21 mouse cellular contexts compared by ENCODE assay signal in the genomic region with DNA sequence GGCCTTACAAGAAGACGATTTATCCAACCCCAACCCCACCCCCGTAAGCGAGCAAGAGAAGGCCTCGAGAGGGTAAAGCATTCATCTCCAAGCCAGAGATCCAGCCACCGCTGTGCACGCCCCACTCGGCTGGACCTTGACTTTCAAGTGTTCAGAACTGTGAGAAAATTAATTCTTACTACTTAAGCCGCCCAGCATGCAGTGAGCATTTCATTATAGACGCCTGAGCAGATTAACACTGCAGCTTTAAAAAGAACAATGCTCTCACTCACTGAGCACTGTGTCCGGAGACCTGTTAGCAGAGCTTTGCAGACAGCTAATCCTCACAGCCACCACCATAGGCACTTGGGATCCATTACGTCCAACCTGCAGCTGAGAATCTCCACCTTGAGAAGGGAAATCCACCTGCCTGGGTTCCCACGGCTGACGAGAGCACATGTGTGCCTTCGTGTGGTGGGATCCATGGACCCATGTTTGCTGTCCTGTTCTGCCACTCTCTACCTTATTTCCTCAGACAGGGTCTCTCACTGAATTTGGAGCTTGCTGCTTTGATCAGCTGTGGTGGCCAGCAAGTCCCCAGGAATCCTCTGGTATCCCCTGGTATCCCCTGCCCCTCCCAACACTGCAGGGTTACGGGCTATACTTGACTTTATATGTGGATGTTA.
DNase-seq lines count a peak whose midpoint lies in the region; ATAC-seq and TF ChIP-seq lines count a peak whose summit lies in the region.
"Had no signal": no experiment of that assay in that cellular context is flagged by ENCODE, and none has a peak within 500 bp of the region (broad histone marks: within the 10 kb centered on the region; RNA-seq: fewer than 3 reads in every experiment).

No protein-coding gene starts in this region.

- TF ChIP-seq CTCF in brain, embryonic 14.5 days (IDR thresholded peaks at IDR 0.05; ENCODE audit: borderline replicate concordance, extremely low read depth, insufficient read depth, insufficient read length) = no peak
- no peak for TF ChIP-seq CTCF in midbrain, postnatal 0 days (IDR thresholded peaks at IDR 0.05)

- peak; percentile 60 for DNase-seq in forebrain, embryonic 14.5 days (ENCODE audit: low spot score)
- peak; percentile 85 for DNase-seq in brain, embryonic 14.5 days (ENCODE audit: low read depth)
- DNase-seq in midbrain, embryonic 10.5 days (ENCODE audit: low spot score) = peak; percentile 76
- DNase-seq in midbrain, postnatal 0 days (ENCODE audit: low spot score) = peak; percentile 21
- no peak for DNase-seq in right cerebral cortex, postnatal 36 days (ENCODE audit: low spot score in 2 of 2)
- DNase-seq: cerebellum, adult 9-10 months; gastrocnemius, postnatal 25 days; kidney, postnatal 4 days; layer of hippocampus, adult 9-11 months; lung, adult 18-20 months; lung, postnatal 14 days; right cerebral cortex, postnatal 4 days had no signal

- no peaks in the 10 kb centered on the region for H3K27me3 ChIP-seq in forebrain, embryonic 14.5 days (replicated peaks; ENCODE audit: control insufficient read depth, insufficient read depth, low read length)
- no peaks in the 10 kb centered on the region for H3K27me3 ChIP-seq in forebrain, embryonic 15.5 days
- H3K27me3 ChIP-seq in midbrain, embryonic 10.5 days (ENCODE audit: low read depth, poor library complexity, severe bottlenecking) = peaks cover 91% of the 10 kb centered on the region
- no peaks in the 10 kb centered on the region for H3K27me3 ChIP-seq in midbrain, postnatal 0 days (ENCODE audit: insufficient read depth, low read length)
- H3K27me3 ChIP-seq: hindbrain, embryonic 15.5 days had no signal

- TF ChIP-seq POLR2A in brain, embryonic 14.5 days (IDR thresholded peaks at IDR 0.05; ENCODE audit: borderline replicate concordance, extremely low read depth, insufficient read depth, insufficient read length, poor library complexity, severe bottlenecking) = no peak

- no peaks in the 10 kb centered on the region for H3K36me3 ChIP-seq in forebrain, embryonic 14.5 days (ENCODE audit: control insufficient read depth, insufficient read depth, low read length)
- no peaks in the 10 kb centered on the region for H3K36me3 ChIP-seq in forebrain, embryonic 15.5 days
- no peaks in the 10 kb centered on the region for H3K36me3 ChIP-seq in midbrain, embryonic 10.5 days
- no peaks in the 10 kb centered on the region for H3K36me3 ChIP-seq in midbrain, postnatal 0 days (ENCODE audit: insufficient read depth, low read length)
- H3K36me3 ChIP-seq: hindbrain, embryonic 15.5 days; kidney, embryonic 15.5 days; limb, embryonic 10.5 days had no signal

- H3K4me1 ChIP-seq in forebrain, embryonic 14.5 days (ENCODE audit: control insufficient read depth, insufficient read depth, low read length) = no peaks in the 10 kb centered on the region
- no peaks in the 10 kb centered on the region for H3K4me1 ChIP-seq in forebrain, embryonic 15.5 days
- peaks cover 18% of the 10 kb centered on the region for H3K4me1 ChIP-seq in midbrain, embryonic 10.5 days
- H3K4me1 ChIP-seq in midbrain, postnatal 0 days (ENCODE audit: insufficient read depth, low read length) = no peaks in the 10 kb centered on the region
- H3K4me1 ChIP-seq: hindbrain, embryonic 15.5 days; kidney, embryonic 15.5 days; limb, embryonic 10.5 days had no signal

- H3K4me2 ChIP-seq in forebrain, embryonic 14.5 days (ENCODE audit: low read length) = no peak overlapping the region
- H3K4me2 ChIP-seq in forebrain, embryonic 15.5 days (replicated peaks) = no peak overlapping the region
- no peak overlapping the region for H3K4me2 ChIP-seq in midbrain, postnatal 0 days (ENCODE audit: low read depth, low read length, poor library complexity, severe bottlenecking)
- H3K4me2 ChIP-seq: hindbrain, embryonic 15.5 days; kidney, embryonic 15.5 days had no signal

- WGBS in forebrain, embryonic 14.5 days = 9% methylated on average over 15 of the region's 15 CpGs
- WGBS in forebrain, embryonic 15.5 days = 10% methylated on average over 15 of the region's 15 CpGs
- 22% methylated on average over 15 of the region's 15 CpGs for WGBS in midbrain, embryonic 10.5 days
- WGBS in midbrain, postnatal 0 days = 22% methylated on average over 15 of the region's 15 CpGs

- no peaks in the 10 kb centered on the region for H3K9me3 ChIP-seq in forebrain, embryonic 14.5 days (replicated peaks; ENCODE audit: control insufficient read depth, low read length)
- no peaks in the 10 kb centered on the region for H3K9me3 ChIP-seq in forebrain, embryonic 15.5 days
- H3K9me3 ChIP-seq in midbrain, embryonic 10.5 days (replicated peaks) = peaks cover 17% of the 10 kb centered on the region
- H3K9me3 ChIP-seq in midbrain, postnatal 0 days (ENCODE audit: low read length) = no peaks in the 10 kb centered on the region
- H3K9me3 ChIP-seq: hindbrain, embryonic 15.5 days; kidney, embryonic 15.5 days; limb, embryonic 10.5 days had no signal

- H3K4me3 ChIP-seq in forebrain, embryonic 14.5 days (ENCODE audit: low read depth, low read length) = no peak overlapping the region
- H3K4me3 ChIP-seq in forebrain, embryonic 15.5 days = no peak overlapping the region
- peak overlapping the region; percentile 18; the same call in 1 of the 2 replicates for H3K4me3 ChIP-seq in midbrain, embryonic 10.5 days
- H3K4me3 ChIP-seq in midbrain, postnatal 0 days (ENCODE audit: low read depth, low read length) = no peak overlapping the region
- H3K4me3 ChIP-seq: erythroblast, embryonic 14.5 days; hindbrain, embryonic 15.5 days; kidney, embryonic 15.5 days; left cerebral cortex, adult 2 months; limb, embryonic 10.5 days; myocyte had no signal

- no peak overlapping the region for H3K27ac ChIP-seq in forebrain, embryonic 14.5 days (ENCODE audit: low read depth, low read length)
- no peak overlapping the region for H3K27ac ChIP-seq in forebrain, embryonic 15.5 days (replicated peaks)
- peak overlapping the region; percentile 67 for H3K27ac ChIP-seq in midbrain, embryonic 10.5 days (replicated peaks)
- no peak overlapping the region for H3K27ac ChIP-seq in midbrain, postnatal 0 days (ENCODE audit: low read depth, low read length)
- H3K27ac ChIP-seq: hindbrain, embryonic 15.5 days; kidney, embryonic 15.5 days; left cerebral cortex, adult 2 months; limb, embryonic 10.5 days had no signal

- no peak overlapping the region for H3K9ac ChIP-seq in forebrain, embryonic 14.5 days (ENCODE audit: low read length)
- no peak overlapping the region for H3K9ac ChIP-seq in forebrain, embryonic 15.5 days (replicated peaks)
- H3K9ac ChIP-seq in midbrain, postnatal 0 days (replicated peaks; ENCODE audit: low read length, poor library complexity, severe bottlenecking) = no peak overlapping the region
- H3K9ac ChIP-seq: hindbrain, embryonic 15.5 days; kidney, embryonic 15.5 days had no signal

- peak; percentile 58; the same call in 1 of the 2 replicates for ATAC-seq in forebrain, embryonic 14.5 days
- no peak for ATAC-seq in forebrain, embryonic 15.5 days (replicated peaks)
- no peak for ATAC-seq in midbrain, postnatal 0 days (ENCODE audit: low FRiP score)
- no peak for ATAC-seq in erythroblast, adult 5-6 weeks (replicated peaks; ENCODE audit: low FRiP score, poor library complexity, severe bottlenecking)
- ATAC-seq: intestine, postnatal 0 days had no signal

Comparison
In these comparisons a context has a peak if more than half of its experiments do, and no peak if none do; other contexts are left out.
1. DNase-seq: peak in forebrain, embryonic 14.5 days (single experiment), brain, embryonic 14.5 days (single experiment), midbrain, embryonic 10.5 days (single experiment) and midbrain, postnatal 0 days (single experiment); none in right cerebral cortex, postnatal 36 days (0 of 2).